Mouse (Mus musculus) small intestine, adult 2 months (tissue): ENCODE measurements around the gene Apc2.

Experiments
- CTCF ChIP-seq: fragments of 200-500 bp; IDR thresholded peaks from 2 replicates; pipeline ENCODE4 v1.5.1; 2012; ENCODE audit warnings: low read depth, mild to moderate bottlenecking, control low read depth, inconsistent platforms, low read length, moderate library complexity, mixed read lengths; ENCODE audit not compliant: insufficient replicate concordance, insufficient read length; ENCODE audit errors: extremely low read depth
- POLR2A ChIP-seq: fragments of 200-500 bp; IDR thresholded peaks from 2 replicates; pipeline ENCODE4 v1.6.1; 2012; ENCODE audit warnings: low read depth, mild to moderate bottlenecking, control low read depth, inconsistent platforms, low read length, moderate library complexity

DNA sequence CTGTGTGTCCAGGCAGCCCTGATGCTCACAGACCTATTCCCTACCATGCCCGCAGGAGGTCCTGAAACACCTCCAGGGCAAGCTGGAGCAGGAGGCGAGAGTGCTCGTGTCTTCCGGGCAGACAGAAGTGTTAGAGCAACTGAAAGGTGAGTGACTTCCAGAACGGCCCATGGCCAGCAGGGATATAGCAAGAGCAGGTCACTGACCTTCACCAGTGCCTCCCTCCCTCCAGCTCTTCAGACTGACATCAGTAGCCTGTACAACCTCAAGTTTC lies 6.2 kb downstream of the Apc2 start:
- TF ChIP-seq CTCF (no peak), POLR2A (no peak)
